ENCODE assay signal across 15 mouse cellular contexts in the genomic region with DNA sequence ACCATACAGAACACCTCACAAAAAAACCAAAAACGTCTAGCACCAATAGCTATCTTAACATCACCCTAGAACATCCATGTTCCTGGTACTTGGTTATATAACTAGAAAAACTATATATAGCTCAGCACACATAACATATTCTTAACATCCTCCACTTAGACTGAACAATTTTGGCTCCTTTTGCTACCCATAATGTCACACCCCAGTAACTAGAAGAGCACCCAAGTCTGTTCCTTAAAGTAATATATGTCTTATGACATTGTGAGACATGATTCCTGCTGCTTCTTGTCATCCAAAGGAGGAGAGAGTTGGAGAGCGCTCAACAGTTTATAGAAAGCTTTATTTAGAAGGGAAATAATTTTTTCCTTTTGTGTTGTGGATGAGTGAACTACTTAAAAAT.
"Had no signal": no experiment of that assay in that cellular context is flagged by ENCODE, and none has a peak within 500 bp of the region (broad histone marks: within the 10 kb centered on the region; RNA-seq: fewer than 3 reads in every experiment).

No protein-coding gene starts in this region.

- ATAC-seq: liver, embryonic 12.5 days; midbrain, embryonic 13.5 days; midbrain, embryonic 16.5 days had no signal

- DNase-seq: kidney, adult 18-20 months; kidney, adult 9 months; kidney, postnatal 14 days; kidney, postnatal 4 days; liver; lung, adult 18-20 months; lung, postnatal 10 days; lung, postnatal 36 days; right cerebral cortex, postnatal 14 days; spleen, adult 18-20 months; thymus, adult 18-20 months; thymus, postnatal 36 days had no signal
